Mouse (Mus musculus) olfactory bulb, adult 2 months (tissue): ENCODE measurements around the gene Bsnd. TPM values are rescaled to one million over a fixed set of nuclear protein-coding genes. Genes with fewer than 3 reads are reported as not detected.

Experiments
- H3K27ac ChIP-seq: fragments of 200-500 bp; 2 replicates; pipeline ENCODE4 v1.5.1; 2012; ENCODE audit warnings: low read depth, low read length; ENCODE audit not compliant: insufficient read depth
- H3K4me1 ChIP-seq: fragments of 200-500 bp; 2 replicates; pipeline ENCODE4 v1.6.1; 2012; ENCODE audit warnings: low read length; ENCODE audit not compliant: control insufficient read depth, insufficient read depth
- H3K4me3 ChIP-seq: fragments of 200-500 bp; 2 replicates; pipeline ENCODE4 v1.5.1; 2012; ENCODE audit warnings: mild to moderate bottlenecking, low read depth, low read length, moderate library complexity; ENCODE audit not compliant: insufficient read depth
- CTCF ChIP-seq: fragments of 200-500 bp; IDR thresholded peaks from 2 replicates; pipeline ENCODE4 v1.5.1; 2012; ENCODE audit warnings: low read depth, mild to moderate bottlenecking, low read length, moderate library complexity; ENCODE audit not compliant: insufficient read depth
- POLR2A ChIP-seq: fragments of 200-500 bp; IDR thresholded peaks from 2 replicates; pipeline ENCODE4 v1.6.1; 2012; ENCODE audit warnings: mild to moderate bottlenecking, low read depth, low read length, moderate library complexity; ENCODE audit not compliant: insufficient read depth
- WGBS: fragments of 180-500 bp; shearing (Covaris S2); methylation state at CpG from one replicate; pipeline ENCODE4 v1.1.7; 2018; 5-methylcytosine and 5-hydroxymethylcytosine counted together
- polyA plus RNA-seq: library from polyadenylated mRNA; stranded (reverse); fragments of >200 nt; gene quantifications from 2 replicates; pipeline ENCODE4 v1.2.4, GENCODE M21; 2012; ENCODE audit warnings: low replicate concordance; ENCODE audit not compliant: missing spikeins, insufficient read depth, insufficient read length

Gene Bsnd
- polyA plus RNA-seq, 1 experiment: not detected

DNA sequence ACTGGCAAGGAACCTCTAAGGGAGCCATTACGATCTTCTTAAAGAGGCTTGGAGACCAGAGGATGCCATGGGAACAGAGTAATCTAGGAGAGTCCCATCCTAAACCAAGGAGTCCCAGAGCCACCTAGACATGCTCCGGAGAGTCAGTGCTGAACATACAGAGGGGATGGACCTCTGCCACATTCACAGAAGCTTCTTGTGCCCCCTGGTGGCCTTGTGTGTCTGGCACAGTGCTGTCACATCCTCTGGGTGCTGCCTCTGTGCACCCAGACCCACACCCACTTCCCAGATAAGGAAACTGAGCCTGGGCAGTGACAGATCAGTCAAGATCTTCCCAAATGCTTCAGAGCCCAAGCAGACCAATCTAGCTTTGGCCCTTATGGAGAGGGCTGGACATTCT is 1.6 kb upstream of the Bsnd start:
- Histone ChIP-seq H3K4me1 (peaks cover 16% of the 10 kb centered on the region), H3K4me3 (no peak overlapping the region), H3K27ac (no peak overlapping the region)
- WGBS: 78% methylated on average over 2 of the region's 2 CpGs
- TF ChIP-seq POLR2A (no peak), CTCF (no peak)

GRCm38 (mm10) chr4:106490620-106491019 is 1.5 kb downstream of the Bsnd start:
- Histone ChIP-seq H3K27ac (no peak overlapping the region), H3K4me3 (no peak overlapping the region), H3K4me1 (no peaks in the 10 kb centered on the region)
- WGBS: 81% methylated on average over 4 of the region's 4 CpGs
- TF ChIP-seq POLR2A: no peak
- no peak for TF ChIP-seq CTCF

DNA sequence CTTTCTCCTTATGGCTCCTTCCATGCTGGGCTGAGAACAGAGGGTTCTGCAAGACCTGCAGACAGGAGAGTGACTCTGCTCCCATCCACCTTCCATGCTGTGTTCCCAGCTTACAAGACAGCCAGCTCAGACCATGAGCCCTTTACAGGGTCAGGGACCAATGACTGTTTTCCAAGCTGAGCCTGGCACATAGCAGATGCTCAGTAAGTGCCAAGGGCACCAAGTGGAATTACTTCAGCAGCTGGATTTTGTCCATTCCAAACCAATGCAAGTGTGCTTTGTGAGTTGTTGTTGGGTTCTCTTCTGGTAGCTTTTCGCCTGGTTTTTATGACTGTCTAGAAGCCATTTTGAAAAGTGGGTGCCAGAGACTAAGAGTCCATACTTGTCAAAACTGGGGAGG is 8.3 kb downstream of the Bsnd start:
- WGBS: 94% methylated on average over 1 of the region's 1 CpGs
- Histone ChIP-seq H3K27ac (no peak overlapping the region), H3K4me1 (peaks cover 6% of the 10 kb centered on the region), H3K4me3 (no peak overlapping the region)
- no peak for TF ChIP-seq CTCF
- TF ChIP-seq POLR2A: no peak

- H3K4me1 ChIP-seq: peaks cover 6% of the 10 kb centered on the region
- TF ChIP-seq CTCF (no peak), POLR2A (no peak)
- H3K4me3 ChIP-seq: no peak overlapping the region
- 55% methylated on average over 7 of the region's 7 CpGs for WGBS
- no peak overlapping the region for H3K27ac ChIP-seq
These were observed 8.8 kb downstream of the Bsnd start for GRCm38 (mm10) chr4:106483215-106483727.

- TF ChIP-seq CTCF (no peak), POLR2A (no peak)
- no peak overlapping the region for H3K4me3 ChIP-seq
- WGBS: 69% methylated on average over 3 of the region's 3 CpGs
- H3K27ac ChIP-seq: no peak overlapping the region
- H3K4me1 ChIP-seq: peaks cover 6% of the 10 kb centered on the region
These were observed 11.5 kb downstream of the Bsnd start for GRCm38 (mm10) chr4:106480545-106480944.

- Histone ChIP-seq H3K4me1 (peaks cover 6% of the 10 kb centered on the region), H3K27ac (no peak overlapping the region), H3K4me3 (no peak overlapping the region)
- WGBS: under 1% methylated on average over 6 of the region's 6 CpGs
- peak; percentile 19 for TF ChIP-seq CTCF
- TF ChIP-seq POLR2A: no peak
These were observed 17.8 kb downstream of the Bsnd start for GRCm38 (mm10) chr4:106474241-106474640.

DNA sequence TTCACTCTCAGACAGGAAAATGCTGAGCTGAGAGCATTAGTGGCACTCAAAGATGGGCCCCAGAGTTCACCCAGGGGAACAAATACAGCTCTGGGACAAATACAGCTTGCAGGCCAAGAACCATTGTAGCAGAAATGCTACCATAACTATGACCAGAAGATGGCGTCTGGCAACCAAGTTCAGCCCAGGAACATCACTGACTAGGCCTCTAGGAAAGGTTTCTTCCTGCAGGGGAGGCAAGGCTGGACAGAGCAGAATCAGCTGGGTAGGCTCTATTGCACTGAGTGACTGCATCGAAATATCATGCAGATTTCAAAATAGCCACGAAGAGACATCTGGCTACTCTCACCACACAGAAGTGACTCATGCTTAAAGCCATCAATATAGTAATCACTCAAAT is 19.7 kb downstream of the Bsnd start:
- TF ChIP-seq POLR2A (no peak), CTCF (no peak)
- Histone ChIP-seq H3K4me3 (no peak overlapping the region), H3K4me1 (peaks cover 6% of the 10 kb centered on the region), H3K27ac (no peak overlapping the region)
- 11% methylated on average over 3 of the region's 3 CpGs for WGBS

GRCm38 (mm10) chr4:106470921-106471320 is 21.2 kb downstream of the Bsnd start:
- WGBS: 89% methylated on average over 5 of the region's 5 CpGs
- Histone ChIP-seq H3K27ac (no peak overlapping the region), H3K4me1 (peaks cover 6% of the 10 kb centered on the region), H3K4me3 (no peak overlapping the region)
- TF ChIP-seq POLR2A: no peak
- no peak for TF ChIP-seq CTCF

GRCm38 (mm10) chr4:106467420-106468110 is 24.5 kb downstream of the Bsnd start:
- peaks cover 18% of the 10 kb centered on the region for H3K4me1 ChIP-seq
- TF ChIP-seq CTCF: no peak
- 82% methylated on average over 13 of the region's 13 CpGs for WGBS
- no peak overlapping the region for H3K4me3 ChIP-seq
- no peak overlapping the region for H3K27ac ChIP-seq

DNA sequence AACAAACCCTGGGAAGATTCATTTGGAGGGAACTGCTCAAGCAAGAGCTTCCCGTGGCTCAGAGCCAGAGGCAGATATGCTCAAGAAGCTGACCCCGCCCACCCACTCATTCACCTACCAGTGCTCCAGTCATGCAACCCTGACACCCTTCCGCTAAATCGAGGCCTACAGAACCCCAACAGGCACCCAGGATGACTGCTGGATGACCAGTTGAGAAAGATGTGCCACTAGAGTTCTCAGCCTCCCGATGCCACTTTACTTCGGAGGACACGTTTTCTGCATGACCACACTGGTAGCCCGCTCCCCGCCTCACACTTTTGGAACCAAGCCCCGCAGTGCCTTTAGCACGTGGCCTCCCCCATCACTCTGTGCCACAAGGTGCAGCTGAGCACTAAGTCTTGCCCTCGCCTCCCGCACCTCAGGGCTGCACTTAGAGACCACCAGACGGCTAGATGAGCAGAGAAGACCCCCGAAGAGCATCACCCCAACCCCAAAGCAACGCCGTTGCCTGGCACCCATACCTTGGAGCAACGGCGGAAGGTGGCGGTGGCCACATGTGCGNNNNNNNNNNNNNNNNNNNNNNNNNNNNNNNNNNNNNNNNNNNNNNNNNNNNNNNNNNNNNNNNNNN is 28.8 kb downstream of the Bsnd start:
- Histone ChIP-seq H3K4me1 (peaks cover 18% of the 10 kb centered on the region), H3K4me3 (peak overlapping the region; percentile 30), H3K27ac (no peak overlapping the region)
- WGBS: 32% methylated on average over 21 of the region's 21 CpGs
- TF ChIP-seq POLR2A (no peak), CTCF (no peak)
